In the genomic region with DNA sequence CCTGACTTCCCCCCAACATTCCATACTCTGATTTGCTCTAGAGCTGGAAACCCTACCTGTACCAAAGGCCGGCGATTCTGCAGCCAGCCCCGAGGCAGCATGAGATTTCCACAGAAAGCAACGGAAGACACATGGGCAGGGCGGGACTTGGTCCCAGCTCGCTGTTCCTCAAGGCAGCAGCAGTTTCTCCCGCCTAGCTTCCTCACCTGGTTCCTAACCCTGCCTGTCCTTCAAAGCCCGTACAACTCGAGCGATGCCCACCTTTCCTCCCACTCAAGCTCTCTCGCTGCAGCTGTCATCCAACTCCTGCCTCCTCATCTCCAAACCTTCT, we compare ENCODE assay signal across 7 mouse cellular contexts. TPM values are rescaled to one million over a fixed set of nuclear protein-coding genes. Genes with fewer than 3 reads are reported as not detected.
DNase-seq lines count a peak whose midpoint lies in the region; ATAC-seq and TF ChIP-seq lines count a peak whose summit lies in the region.

No protein-coding gene starts in this region.

- H3K4me3 ChIP-seq in forebrain, embryonic 10.5 days: peak overlapping the region; percentile 100
- peak overlapping the region; percentile 100 for H3K4me3 ChIP-seq in hindbrain, postnatal 0 days (ENCODE audit: low read length)
- peak overlapping the region; percentile 92 for H3K4me3 ChIP-seq in liver, embryonic 15.5 days (replicated peaks)
- H3K4me3 ChIP-seq in stomach, embryonic 14.5 days (ENCODE audit: low read depth, low read length): peak overlapping the region; percentile 98

- peaks cover 54% of the 10 kb centered on the region for H3K4me1 ChIP-seq in forebrain, embryonic 10.5 days
- H3K4me1 ChIP-seq in hindbrain, postnatal 0 days (ENCODE audit: insufficient read depth, low read length): peaks cover 19% of the 10 kb centered on the region; the same call in 1 of the 2 replicates
- peaks cover 46% of the 10 kb centered on the region for H3K4me1 ChIP-seq in liver, embryonic 15.5 days (replicated peaks)
- peaks cover 19% of the 10 kb centered on the region for H3K4me1 ChIP-seq in stomach, embryonic 14.5 days (ENCODE audit: control insufficient read depth, insufficient read depth, low read length)

- H3K4me2 ChIP-seq in hindbrain, postnatal 0 days (ENCODE audit: low read depth, low read length): peak overlapping the region; percentile 91
- H3K4me2 ChIP-seq in liver, embryonic 15.5 days: peak overlapping the region; percentile 98
- H3K4me2 ChIP-seq in stomach, embryonic 14.5 days (replicated peaks; ENCODE audit: low read depth, low read length): peak overlapping the region; percentile 67

- H3K36me3 ChIP-seq in forebrain, embryonic 10.5 days (replicated peaks): peaks cover 29% of the 10 kb centered on the region
- peaks cover 24% of the 10 kb centered on the region; the same call in 1 of the 2 replicates for H3K36me3 ChIP-seq in hindbrain, postnatal 0 days (ENCODE audit: insufficient read depth, low read length)
- H3K36me3 ChIP-seq in liver, embryonic 15.5 days (replicated peaks): peaks cover 27% of the 10 kb centered on the region
- H3K36me3 ChIP-seq in stomach, embryonic 14.5 days (ENCODE audit: control insufficient read depth, insufficient read depth, low read length): peaks cover 28% of the 10 kb centered on the region

- no peak for ATAC-seq in hindbrain, postnatal 0 days
- ATAC-seq in liver, embryonic 15.5 days (ENCODE audit: insufficient read depth): no peak
- ATAC-seq in stomach, embryonic 14.5 days (ENCODE audit: insufficient number of reproducible peaks, insufficient read depth, low FRiP score, low read depth): no peak
- no peak for ATAC-seq in erythroid progenitor cell, adult 5-6 weeks (replicated peaks; ENCODE audit: low FRiP score, poor library complexity, severe bottlenecking)

- 3% methylated on average over 11 of the region's 11 CpGs for WGBS in forebrain, embryonic 10.5 days
- WGBS in hindbrain, postnatal 0 days: under 1% methylated on average over 11 of the region's 11 CpGs
- WGBS in liver, embryonic 15.5 days (ENCODE audit: insufficient replicate concordance): 2% methylated on average over 11 of the region's 11 CpGs
- WGBS in stomach, embryonic 14.5 days: under 1% methylated on average over 11 of the region's 11 CpGs

- H3K27me3 ChIP-seq in forebrain, embryonic 10.5 days (ENCODE audit: poor library complexity, severe bottlenecking): peaks cover 9% of the 10 kb centered on the region
- H3K27me3 ChIP-seq in hindbrain, postnatal 0 days (ENCODE audit: insufficient read depth, low read length): no peaks in the 10 kb centered on the region
- H3K27me3 ChIP-seq in liver, embryonic 15.5 days: no peaks in the 10 kb centered on the region; the same call in 1 of the 2 replicates
- no peaks in the 10 kb centered on the region for H3K27me3 ChIP-seq in stomach, embryonic 14.5 days (ENCODE audit: control insufficient read depth, insufficient read depth, low read length)

- peak overlapping the region; percentile 100 for H3K9ac ChIP-seq in hindbrain, postnatal 0 days (replicated peaks; ENCODE audit: low read length)
- H3K9ac ChIP-seq in liver, embryonic 15.5 days: peak overlapping the region; percentile 87
- peak overlapping the region; percentile 100 for H3K9ac ChIP-seq in stomach, embryonic 14.5 days (replicated peaks; ENCODE audit: low read depth, low read length)

- H3K9me3 ChIP-seq in forebrain, embryonic 10.5 days: no peaks in the 10 kb centered on the region
- no peaks in the 10 kb centered on the region for H3K9me3 ChIP-seq in hindbrain, postnatal 0 days (ENCODE audit: low read length)
- H3K9me3 ChIP-seq in liver, embryonic 15.5 days (replicated peaks): no peaks in the 10 kb centered on the region
- no peaks in the 10 kb centered on the region for H3K9me3 ChIP-seq in stomach, embryonic 14.5 days (ENCODE audit: control insufficient read depth, low read depth, low read length)

- peak; percentile 18 for DNase-seq in thymus, postnatal 25 days
- no peak for DNase-seq in thymus, postnatal 4 days
- DNase-seq in forebrain, embryonic 10.5 days (ENCODE audit: extremely low spot score, low spot score): no peak
- peak; percentile 36 for DNase-seq in hindbrain, postnatal 0 days (ENCODE audit: low spot score)

- H3K27ac ChIP-seq in forebrain, embryonic 10.5 days: peak overlapping the region; percentile 97
- H3K27ac ChIP-seq in hindbrain, postnatal 0 days: peak overlapping the region; percentile 96; the same call in 1 of the 2 replicates
- no peak overlapping the region for H3K27ac ChIP-seq in liver, embryonic 15.5 days (replicated peaks)
- H3K27ac ChIP-seq in stomach, embryonic 14.5 days (ENCODE audit: low read length): peak overlapping the region; percentile 97

- no peak for TF ChIP-seq CTCF in hindbrain, postnatal 0 days (IDR thresholded peaks at IDR 0.05; ENCODE audit: low read depth)

RNA-seq across cellular contexts. Expression of a gene that starts 1.4 kb away (rescaled TPM):
- polyA plus RNA-seq in forebrain, embryonic 10.5 days (2016; fragmentation: Nextera tagmentation; extraction: Ambion mirVana): 5.4 and 5.5 TPM in 2 replicates
- total RNA-seq in hindbrain, postnatal 0 days (2014; rRNA removed): 67.0 and 67.3 TPM in 2 replicates
- 3.0 and 3.8 TPM in 2 replicates for polyA plus RNA-seq in hindbrain, postnatal 0 days (2015; fragmentation: Nextera tagmentation; extraction: Ambion mirVana)
- 2.2 and 3.1 TPM in 2 replicates for polyA plus RNA-seq in liver, embryonic 15.5 days (2015; fragmentation: Nextera tagmentation; extraction: Ambion mirVana)
- 12.2 and 15.7 TPM in 2 replicates for polyA plus RNA-seq in stomach, embryonic 14.5 days (2014; fragmentation: Nextera tagmentation; extraction: Ambion mirVana)
- 12.2 and 23.8 TPM in 2 replicates for total RNA-seq in erythroid progenitor cell, adult 5-6 weeks (2015; ENCODE audit: low replicate concordance)
- 7.2 and 9.9 TPM in 2 replicates for total RNA-seq in erythroid progenitor cell, adult 5-6 weeks (2017; ENCODE audit: low replicate concordance)

RNA-seq across cellular contexts. Expression of a gene that starts 8.4 kb away (rescaled TPM):
- 3.5 and 3.7 TPM in 2 replicates for polyA plus RNA-seq in forebrain, embryonic 10.5 days (2016; fragmentation: Nextera tagmentation; extraction: Ambion mirVana)
- total RNA-seq in hindbrain, postnatal 0 days (2014; rRNA removed): 55.3 and 58.2 TPM in 2 replicates
- polyA plus RNA-seq in hindbrain, postnatal 0 days (2015; fragmentation: Nextera tagmentation; extraction: Ambion mirVana): 12.2 and 14.4 TPM in 2 replicates
- polyA plus RNA-seq in liver, embryonic 15.5 days (2015; fragmentation: Nextera tagmentation; extraction: Ambion mirVana): 0.50 and 0.51 TPM in 2 replicates
- polyA plus RNA-seq in stomach, embryonic 14.5 days (2014; fragmentation: Nextera tagmentation; extraction: Ambion mirVana): 3.6 and 5.6 TPM in 2 replicates
- 0.42 and 5.8 TPM in 2 replicates for total RNA-seq in erythroid progenitor cell, adult 5-6 weeks (2015; ENCODE audit: low replicate concordance)
- 0.26 TPM in 1 of 2 replicates, not detected in the other for total RNA-seq in erythroid progenitor cell, adult 5-6 weeks (2017; ENCODE audit: low replicate concordance)

RNA-seq across cellular contexts. Expression of a gene that starts 58.1 kb away (rescaled TPM):
- polyA plus RNA-seq in forebrain, embryonic 10.5 days (2016; fragmentation: Nextera tagmentation; extraction: Ambion mirVana): 107 TPM in 2 replicates
- total RNA-seq in hindbrain, postnatal 0 days (2014; rRNA removed): 8.9 and 9.9 TPM in 2 replicates
- 19.2 and 23.4 TPM in 2 replicates for polyA plus RNA-seq in hindbrain, postnatal 0 days (2015; fragmentation: Nextera tagmentation; extraction: Ambion mirVana)
- 17.5 and 17.7 TPM in 2 replicates for polyA plus RNA-seq in liver, embryonic 15.5 days (2015; fragmentation: Nextera tagmentation; extraction: Ambion mirVana)
- polyA plus RNA-seq in stomach, embryonic 14.5 days (2014; fragmentation: Nextera tagmentation; extraction: Ambion mirVana): 56.3 and 65.5 TPM in 2 replicates
- 3.8 and 5.0 TPM in 2 replicates for total RNA-seq in erythroid progenitor cell, adult 5-6 weeks (2015; ENCODE audit: low replicate concordance)
- total RNA-seq in erythroid progenitor cell, adult 5-6 weeks (2017; ENCODE audit: low replicate concordance): 0.64 and 1.9 TPM in 2 replicates

Comparison
In these comparisons a context has a peak if more than half of its experiments do, and no peak if none do; other contexts are left out.
1. DNase-seq: peak in thymus, postnatal 25 days (single experiment) and hindbrain, postnatal 0 days (single experiment); none in thymus, postnatal 4 days (single experiment) and forebrain, embryonic 10.5 days (single experiment).
2. Peak in every context shown above with its lines, with median percentiles within 50 percentile points of each other: H3K4me3 ChIP-seq, H3K4me2 ChIP-seq and H3K9ac ChIP-seq.